Mouse (Mus musculus) naive thymus-derived CD4-positive, alpha-beta T cell, adult 2 months (primary cell): ENCODE results near the gene Nfkb1.

Experiments
- DNase-seq: peaks from one replicate; pipeline ENCODE4 v3.0.0-alpha.2; 2011; ENCODE audit warnings: low read depth

Nfkb1 gene

GRCm38 (mm10) chr3:135699523-135700264, 8.3 kb upstream of the Nfkb1 start:
- no peak for DNase-seq

GRCm38 (mm10) chr3:135698466-135698975, 7.2 kb upstream of the Nfkb1 start:
- DNase-seq, result no peak

GRCm38 (mm10) chr3:135696262-135696661, 4.9 kb upstream of the Nfkb1 start:
- DNase-seq, result no peak

GRCm38 (mm10) chr3:135692999-135693398, 1.7 kb upstream of the Nfkb1 start:
- DNase-seq, result no peak

GRCm38 (mm10) chr3:135690568-135691190, 668 bp downstream of the Nfkb1 start:
- peak; percentile 70 for DNase-seq

GRCm38 (mm10) chr3:135689773-135690567, 1.4 kb downstream of the Nfkb1 start:
- DNase-seq, result peak; percentile 47

- peak; percentile 72 for DNase-seq
Observed at GRCm38 (mm10) chr3:135688970-135689772, 2.2 kb downstream of the Nfkb1 start.

- DNase-seq, result no peak
Observed at GRCm38 (mm10) chr3:135687965-135688364, 3.4 kb downstream of the Nfkb1 start.

- DNase-seq, result no peak
Observed at GRCm38 (mm10) chr3:135686419-135686818, 4.9 kb downstream of the Nfkb1 start.

GRCm38 (mm10) chr3:135683275-135683674, 8.1 kb downstream of the Nfkb1 start:
- DNase-seq, result no peak

GRCm38 (mm10) chr3:135682240-135682639, 9.1 kb downstream of the Nfkb1 start:
- DNase-seq, result no peak

- DNase-seq, result no peak
Observed at GRCm38 (mm10) chr3:135681272-135681783, 10.0 kb downstream of the Nfkb1 start.

- DNase-seq, result no peak
Observed at GRCm38 (mm10) chr3:135680213-135680843, 11.0 kb downstream of the Nfkb1 start.

- DNase-seq, result no peak
Observed at GRCm38 (mm10) chr3:135677064-135677463, 14.3 kb downstream of the Nfkb1 start.

GRCm38 (mm10) chr3:135676364-135676763, 15.0 kb downstream of the Nfkb1 start:
- no peak for DNase-seq

- peak; percentile 34 for DNase-seq
Observed at GRCm38 (mm10) chr3:135675480-135675879, 15.9 kb downstream of the Nfkb1 start.

- DNase-seq, result no peak
Observed at GRCm38 (mm10) chr3:135674716-135675392, 16.5 kb downstream of the Nfkb1 start.

- no peak for DNase-seq
Observed at GRCm38 (mm10) chr3:135673695-135674094, 17.7 kb downstream of the Nfkb1 start.

GRCm38 (mm10) chr3:135673041-135673440, 18.3 kb downstream of the Nfkb1 start:
- no peak for DNase-seq

- no peak for DNase-seq
Observed at GRCm38 (mm10) chr3:135672135-135672534, 19.2 kb downstream of the Nfkb1 start.
